Mouse (Mus musculus) midbrain, postnatal 0 days (tissue): ENCODE measurements around the gene Adora1. TPM values are rescaled to one million over a fixed set of nuclear protein-coding genes. Genes with fewer than 3 reads are reported as not detected.

Experiments used
- ATAC-seq: fragments of 200-750 bp; cut with Nextera tagmentation; 2 replicates; pipeline ENCODE4 v1.8.0; 2017; ENCODE audit warnings: moderate number of reproducible peaks, mild to moderate bottlenecking, moderate TSS enrichment, moderate library complexity; ENCODE audit not compliant: low FRiP score
- DNase-seq: peaks from one replicate; pipeline ENCODE4 v3.0.0-alpha.2; 2015; ENCODE audit warnings: low spot score
- H3K27ac ChIP-seq: fragments of 300-500 bp; sonication (generic); 2 replicates; pipeline ENCODE4 v1.5.1; 2014; ENCODE audit warnings: low read depth, mild to moderate bottlenecking, low read length, mixed read lengths
- H3K27me3 ChIP-seq: fragments of 300-500 bp; sonication (generic); 2 replicates; pipeline ENCODE4 v1.6.1; 2014; ENCODE audit warnings: low read length, control low read depth, mixed read lengths; ENCODE audit not compliant: insufficient read depth
- H3K36me3 ChIP-seq: fragments of 300-500 bp; sonication (generic); 2 replicates; pipeline ENCODE4 v1.6.1; 2014; ENCODE audit warnings: low read length, control low read depth, mixed read lengths; ENCODE audit not compliant: insufficient read depth
- H3K4me1 ChIP-seq: fragments of 300-500 bp; sonication (generic); 2 replicates; pipeline ENCODE4 v1.6.1; 2014; ENCODE audit warnings: mild to moderate bottlenecking, control low read depth, antibody characterized with exemption, low read length, mixed read lengths; ENCODE audit not compliant: insufficient read depth
- H3K4me2 ChIP-seq: fragments of 300-500 bp; sonication (generic); 2 replicates; pipeline ENCODE4 v1.6.1; 2014; ENCODE audit warnings: low read depth, mild to moderate bottlenecking, low read length, mixed read lengths; ENCODE audit not compliant: poor library complexity, severe bottlenecking
- H3K4me3 ChIP-seq: fragments of 300-500 bp; sonication (generic); 2 replicates; pipeline ENCODE4 v1.5.1; 2014; ENCODE audit warnings: low read depth, mild to moderate bottlenecking, low read length, moderate library complexity
- H3K9ac ChIP-seq: fragments of 300-500 bp; sonication (generic); replicated peaks from 2 replicates; pipeline ENCODE4 v1.6.1; 2014; ENCODE audit warnings: mild to moderate bottlenecking, low read length, moderate library complexity, mixed read lengths; ENCODE audit not compliant: poor library complexity, severe bottlenecking
- H3K9me3 ChIP-seq: fragments of 300-500 bp; sonication (generic); 2 replicates; pipeline ENCODE4 v1.6.1; 2016; ENCODE audit warnings: low read length, control low read depth
- CTCF ChIP-seq: IDR thresholded peaks from 2 replicates; pipeline ENCODE4 v1.5.1; 2016; ENCODE audit warnings: antibody characterized with exemption, mild to moderate bottlenecking
- WGBS: fragments of 180-500 bp; shearing (Covaris S2); extraction: QIAGEN DNeasy Blood & Tissue Kit; methylation state at CpG from one replicate; pipeline ENCODE4 v1.1.7; 2014; 5-methylcytosine and 5-hydroxymethylcytosine counted together
- polyA plus RNA-seq: library from polyadenylated mRNA; unstranded; fragments of >200 nt; fragmentation: Nextera tagmentation; extraction: Ambion mirVana; gene quantifications from 2 replicates; pipeline ENCODE4 v1.2.1, GENCODE M21; 2015
- total RNA-seq: library from RNA; depleted of rRNA; stranded (reverse); fragments of >200 nt; gene quantifications from 2 replicates; pipeline ENCODE4 v1.2.3, GENCODE M21; 2014

The Adora1 gene
- total and polyA plus RNA-seq, 2 experiments from 2014 or later, result 32.5 to 54.2 TPM

- Histone ChIP-seq H3K9me3 (no peaks in the 10 kb centered on the region), H3K27ac (no peak overlapping the region), H3K4me2 (no peak overlapping the region), H3K36me3 (no peaks in the 10 kb centered on the region), H3K27me3 (no peaks in the 10 kb centered on the region), H3K4me3 (no peak overlapping the region), H3K9ac (no peak overlapping the region), H3K4me1 (no peaks in the 10 kb centered on the region; the same call in 1 of the 2 replicates)
- 63% methylated on average over 4 of the region's 4 CpGs for WGBS
- TF ChIP-seq CTCF, result no peak
- ATAC-seq, result no peak
- DNase-seq, result no peak
Measured at GRCm38 (mm10) chr1:134164454-134164853, 70.8 kb downstream of the Adora1 start.

- Histone ChIP-seq H3K36me3 (no peaks in the 10 kb centered on the region), H3K9ac (no peak overlapping the region), H3K4me3 (no peak overlapping the region), H3K4me2 (no peak overlapping the region), H3K4me1 (no peaks in the 10 kb centered on the region; the same call in 1 of the 2 replicates), H3K27ac (no peak overlapping the region), H3K9me3 (no peaks in the 10 kb centered on the region), H3K27me3 (no peaks in the 10 kb centered on the region)
- no peak for DNase-seq
- 90% methylated on average over 7 of the region's 7 CpGs for WGBS
- no peak for ATAC-seq
- TF ChIP-seq CTCF, result no peak
Measured at GRCm38 (mm10) chr1:134163476-134163875, 71.8 kb downstream of the Adora1 start.

- no peak overlapping the region for H3K4me2 ChIP-seq
- H3K27ac ChIP-seq, result no peak overlapping the region
- no peak for DNase-seq
- no peak for ATAC-seq
- H3K4me3 ChIP-seq, result no peak overlapping the region
- TF ChIP-seq CTCF, result no peak
- no peaks in the 10 kb centered on the region for H3K27me3 ChIP-seq
- WGBS, result 84% methylated on average over 6 of the region's 6 CpGs
- H3K9ac ChIP-seq, result no peak overlapping the region
- no peaks in the 10 kb centered on the region; the same call in 1 of the 2 replicates for H3K4me1 ChIP-seq
- no peaks in the 10 kb centered on the region for H3K9me3 ChIP-seq
- no peaks in the 10 kb centered on the region for H3K36me3 ChIP-seq
Measured at GRCm38 (mm10) chr1:134162510-134163225, 72.6 kb downstream of the Adora1 start.

- Histone ChIP-seq H3K9me3 (no peaks in the 10 kb centered on the region), H3K4me3 (no peak overlapping the region), H3K4me1 (no peaks in the 10 kb centered on the region; the same call in 1 of the 2 replicates), H3K27ac (no peak overlapping the region), H3K27me3 (no peaks in the 10 kb centered on the region), H3K36me3 (no peaks in the 10 kb centered on the region), H3K9ac (no peak overlapping the region), H3K4me2 (no peak overlapping the region)
- 67% methylated on average over 6 of the region's 6 CpGs for WGBS
- no peak for TF ChIP-seq CTCF
- ATAC-seq (no peak), DNase-seq (no peak)
Measured at GRCm38 (mm10) chr1:134161399-134161798, 73.8 kb downstream of the Adora1 start.

GRCm38 (mm10) chr1:134160404-134160803, 74.8 kb downstream of the Adora1 start:
- Histone ChIP-seq H3K4me1 (no peaks in the 10 kb centered on the region; the same call in 1 of the 2 replicates), H3K9ac (no peak overlapping the region), H3K9me3 (no peaks in the 10 kb centered on the region), H3K4me2 (no peak overlapping the region), H3K36me3 (no peaks in the 10 kb centered on the region), H3K27ac (no peak overlapping the region), H3K27me3 (no peaks in the 10 kb centered on the region), H3K4me3 (no peak overlapping the region)
- WGBS, result 88% methylated on average over 3 of the region's 3 CpGs
- ATAC-seq (no peak), DNase-seq (no peak)
- TF ChIP-seq CTCF, result no peak

GRCm38 (mm10) chr1:134154655-134155054, 80.6 kb downstream of the Adora1 start:
- ATAC-seq (no peak), DNase-seq (no peak)
- Histone ChIP-seq H3K9ac (no peak overlapping the region), H3K4me1 (no peaks in the 10 kb centered on the region), H3K4me3 (no peak overlapping the region), H3K27ac (no peak overlapping the region), H3K9me3 (no peaks in the 10 kb centered on the region), H3K36me3 (no peaks in the 10 kb centered on the region), H3K4me2 (no peak overlapping the region), H3K27me3 (no peaks in the 10 kb centered on the region; the same call in 1 of the 2 replicates)
- TF ChIP-seq CTCF, result peak; percentile 54
- WGBS, result 62% methylated on average over 3 of the region's 3 CpGs
